Mouse (Mus musculus) hindbrain, embryonic 10.5 days (tissue): ENCODE data around the gene Kcnk10. TPM values are rescaled to one million over a fixed set of nuclear protein-coding genes. Genes with fewer than 3 reads are reported as not detected.

ENCODE experiments used
- DNase-seq: peaks from one replicate; pipeline ENCODE4 v3.0.0-alpha.2; 2017; ENCODE audit warnings: low spot score
- H3K27ac ChIP-seq: fragments of 300-500 bp; sonication (generic); 2 replicates; pipeline ENCODE4 v1.5.1; 2016; ENCODE audit warnings: mild to moderate bottlenecking, moderate library complexity
- H3K27me3 ChIP-seq: fragments of 300-500 bp; sonication (generic); 2 replicates; pipeline ENCODE4 v1.6.1; 2016; ENCODE audit warnings: mild to moderate bottlenecking; ENCODE audit not compliant: poor library complexity, insufficient read depth, severe bottlenecking
- H3K36me3 ChIP-seq: fragments of 300-500 bp; sonication (generic); 2 replicates; pipeline ENCODE4 v1.6.1; 2016; ENCODE audit warnings: mild to moderate bottlenecking, moderate library complexity
- H3K4me1 ChIP-seq: fragments of 300-500 bp; sonication (generic); replicated peaks from 2 replicates; pipeline ENCODE4 v1.6.1; 2016; ENCODE audit warnings: mild to moderate bottlenecking
- H3K4me3 ChIP-seq: fragments of 300-500 bp; sonication (generic); 2 replicates; pipeline ENCODE4 v1.5.1; 2016; ENCODE audit warnings: mild to moderate bottlenecking, moderate library complexity
- H3K9me3 ChIP-seq: fragments of 300-500 bp; sonication (generic); 2 replicates; pipeline ENCODE4 v1.6.1; 2016; ENCODE audit warnings: mild to moderate bottlenecking, moderate library complexity
- whole genome bisulfite sequencing: fragments of 180-500 bp; shearing (Covaris S2); methylation state at CpG from one replicate; pipeline ENCODE4 v1.1.7; 2016; 5-methylcytosine and 5-hydroxymethylcytosine counted together
- polyA plus RNA-seq: library from polyadenylated mRNA; unstranded; fragments of >200 nt; fragmentation: Nextera tagmentation; extraction: Ambion mirVana; gene quantifications from 2 replicates; pipeline ENCODE4 v1.2.1, GENCODE M21; 2016

Gene Kcnk10
- polyA plus RNA-seq, 1 experiment from 2014 or later: 36.1 TPM

- 95% methylated on average over 4 of the region's 4 CpGs for WGBS
- Histone ChIP-seq H3K9me3 (no peaks in the 10 kb centered on the region), H3K27me3 (no peaks in the 10 kb centered on the region), H3K27ac (no peak overlapping the region), H3K36me3 (peaks cover 8% of the 10 kb centered on the region; the same call in 1 of the 2 replicates), H3K4me1 (no peaks in the 10 kb centered on the region), H3K4me3 (no peak overlapping the region)
- no peak for DNase-seq
These were observed 110.3 kb downstream of the Kcnk10 start for GRCm38 (mm10) chr12:98467793-98468192.

- Histone ChIP-seq H3K9me3 (no peaks in the 10 kb centered on the region), H3K27me3 (no peaks in the 10 kb centered on the region), H3K27ac (no peak overlapping the region), H3K4me1 (no peaks in the 10 kb centered on the region), H3K4me3 (no peak overlapping the region), H3K36me3 (peaks cover 6% of the 10 kb centered on the region; the same call in 1 of the 2 replicates)
- peak; percentile 21 for DNase-seq
- 47% methylated on average over 3 of the region's 3 CpGs for WGBS
These were observed 118.2 kb downstream of the Kcnk10 start for GRCm38 (mm10) chr12:98459889-98460288.

DNA sequence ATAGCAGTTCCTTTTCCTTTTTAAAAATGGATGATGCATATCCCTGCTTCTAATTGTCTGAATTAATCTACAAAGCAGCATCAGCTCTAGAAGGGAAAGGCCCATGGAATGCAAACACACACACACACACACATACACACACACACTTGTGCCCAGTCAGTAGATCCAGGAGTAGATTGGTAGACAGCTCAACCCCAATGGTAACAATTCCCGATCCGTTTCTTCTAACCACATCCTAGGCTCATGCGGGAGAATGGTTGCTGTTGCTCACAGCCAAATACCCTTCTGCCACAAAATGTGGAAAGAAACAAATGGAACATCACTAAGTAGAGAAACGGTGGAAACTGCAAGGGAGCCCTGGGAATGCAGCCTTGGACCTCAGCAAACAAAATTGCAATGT lies 119.2 kb downstream of the Kcnk10 start:
- Histone ChIP-seq H3K4me1 (no peaks in the 10 kb centered on the region), H3K36me3 (peaks cover 7% of the 10 kb centered on the region), H3K27me3 (no peaks in the 10 kb centered on the region), H3K9me3 (no peaks in the 10 kb centered on the region), H3K27ac (no peak overlapping the region), H3K4me3 (no peak overlapping the region)
- WGBS: 86% methylated on average over 4 of the region's 4 CpGs
- no peak for DNase-seq

- no peaks in the 10 kb centered on the region for H3K27me3 ChIP-seq
- H3K9me3 ChIP-seq: no peaks in the 10 kb centered on the region
- 87% methylated on average over 5 of the region's 5 CpGs for WGBS
- DNase-seq: no peak
- H3K4me3 ChIP-seq: no peak overlapping the region
- no peaks in the 10 kb centered on the region for H3K4me1 ChIP-seq
- H3K27ac ChIP-seq: no peak overlapping the region
- peaks cover 12% of the 10 kb centered on the region for H3K36me3 ChIP-seq
These were observed 119.6 kb downstream of the Kcnk10 start for GRCm38 (mm10) chr12:98458516-98458915.

DNA sequence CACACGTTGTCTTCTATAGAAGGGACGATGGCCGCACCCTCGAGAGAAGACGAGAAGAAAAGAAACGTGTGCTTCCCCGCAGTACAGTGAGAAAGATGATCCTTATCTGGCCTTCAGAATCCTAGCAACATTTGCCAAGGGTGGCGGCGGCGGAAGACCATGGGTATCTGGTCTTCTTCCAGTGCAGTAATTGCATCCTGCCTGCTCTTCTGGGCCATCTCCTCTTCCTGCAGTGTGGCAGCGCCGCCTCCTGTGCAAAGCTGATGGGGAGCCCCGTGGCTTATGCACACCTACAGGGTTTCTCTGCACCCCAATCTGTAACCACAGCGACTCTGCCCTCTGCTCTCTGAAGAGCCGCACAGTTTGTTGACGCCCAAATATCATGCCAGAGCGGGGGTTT lies 124.9 kb downstream of the Kcnk10 start:
- 89% methylated on average over 17 of the region's 17 CpGs for WGBS
- no peak overlapping the region for H3K4me3 ChIP-seq
- H3K4me1 ChIP-seq: no peaks in the 10 kb centered on the region
- no peaks in the 10 kb centered on the region for H3K9me3 ChIP-seq
- H3K36me3 ChIP-seq: peaks cover 20% of the 10 kb centered on the region
- H3K27ac ChIP-seq: no peak overlapping the region
- DNase-seq: no peak
- H3K27me3 ChIP-seq: no peaks in the 10 kb centered on the region

- no peaks in the 10 kb centered on the region for H3K27me3 ChIP-seq
- no peak overlapping the region for H3K4me3 ChIP-seq
- H3K4me1 ChIP-seq: peaks cover 1% of the 10 kb centered on the region
- H3K27ac ChIP-seq: no peak overlapping the region
- no peak for DNase-seq
- H3K9me3 ChIP-seq: no peaks in the 10 kb centered on the region
- WGBS: 88% methylated on average over 7 of the region's 7 CpGs
- H3K36me3 ChIP-seq: peaks cover 20% of the 10 kb centered on the region
These were observed 125.5 kb downstream of the Kcnk10 start for GRCm38 (mm10) chr12:98452646-98453045.

DNA sequence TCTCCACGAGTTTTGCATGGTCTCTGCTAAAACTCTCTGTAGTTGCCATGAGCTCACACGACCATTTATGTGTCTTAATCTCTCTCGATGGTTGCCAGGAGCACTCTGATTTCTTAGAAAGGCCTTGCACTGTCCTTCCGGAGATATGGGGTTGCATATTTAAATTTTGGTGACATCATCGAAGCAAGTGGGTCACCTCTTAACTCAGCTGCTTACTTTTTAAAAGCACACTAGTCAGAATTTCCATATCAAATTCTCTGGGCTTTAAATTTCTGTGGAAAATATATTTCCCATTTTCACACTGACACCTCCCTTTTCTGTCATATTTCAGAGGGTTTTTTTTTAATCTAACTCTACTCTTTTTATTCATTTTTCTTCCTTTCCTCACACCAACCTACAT lies 132.5 kb downstream of the Kcnk10 start:
- 85% methylated on average over 5 of the region's 5 CpGs for WGBS
- Histone ChIP-seq H3K4me1 (peaks cover 4% of the 10 kb centered on the region), H3K27ac (no peak overlapping the region), H3K4me3 (no peak overlapping the region), H3K36me3 (peaks cover 8% of the 10 kb centered on the region), H3K9me3 (no peaks in the 10 kb centered on the region), H3K27me3 (no peaks in the 10 kb centered on the region)
- DNase-seq: no peak

- DNase-seq: no peak
- WGBS: 89% methylated on average over 5 of the region's 5 CpGs
- peaks cover 13% of the 10 kb centered on the region for H3K36me3 ChIP-seq
- no peaks in the 10 kb centered on the region for H3K27me3 ChIP-seq
- no peaks in the 10 kb centered on the region for H3K9me3 ChIP-seq
- peaks cover 4% of the 10 kb centered on the region for H3K4me1 ChIP-seq
- no peak overlapping the region for H3K27ac ChIP-seq
- H3K4me3 ChIP-seq: no peak overlapping the region
These were observed 133.2 kb downstream of the Kcnk10 start for GRCm38 (mm10) chr12:98444860-98445259.

- WGBS: 88% methylated on average over 3 of the region's 3 CpGs
- no peak for DNase-seq
- H3K27me3 ChIP-seq: no peaks in the 10 kb centered on the region
- peaks cover 4% of the 10 kb centered on the region for H3K4me1 ChIP-seq
- no peak overlapping the region for H3K27ac ChIP-seq
- peaks cover 23% of the 10 kb centered on the region for H3K36me3 ChIP-seq
- H3K4me3 ChIP-seq: no peak overlapping the region
- H3K9me3 ChIP-seq: no peaks in the 10 kb centered on the region
These were observed 134.4 kb downstream of the Kcnk10 start for GRCm38 (mm10) chr12:98443754-98444153.

DNA sequence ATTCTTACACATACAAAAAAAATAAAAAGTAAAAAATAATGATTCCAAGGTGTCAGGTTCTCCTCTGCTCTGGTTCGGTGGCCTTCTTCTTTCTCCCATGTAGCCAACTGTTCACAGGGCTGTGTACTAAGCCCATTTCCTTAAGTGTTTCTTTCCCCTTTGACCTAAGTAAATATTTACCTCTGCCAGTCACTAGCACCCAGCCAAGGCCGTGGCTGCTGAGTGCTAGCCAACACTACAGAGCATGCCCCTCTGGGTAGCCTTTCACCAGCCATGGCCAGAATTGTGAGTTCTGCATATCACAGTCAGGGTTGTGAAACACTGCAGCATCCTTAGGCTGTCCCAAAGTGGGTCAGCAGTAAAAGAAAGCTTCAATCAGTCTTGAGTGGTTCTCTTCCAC lies 140.0 kb downstream of the Kcnk10 start:
- Histone ChIP-seq H3K9me3 (no peaks in the 10 kb centered on the region), H3K27ac (no peak overlapping the region), H3K36me3 (peaks cover 69% of the 10 kb centered on the region), H3K4me3 (no peak overlapping the region), H3K4me1 (no peaks in the 10 kb centered on the region), H3K27me3 (no peaks in the 10 kb centered on the region)
- WGBS: 61% methylated on average over 2 of the region's 2 CpGs
- no peak for DNase-seq

DNA sequence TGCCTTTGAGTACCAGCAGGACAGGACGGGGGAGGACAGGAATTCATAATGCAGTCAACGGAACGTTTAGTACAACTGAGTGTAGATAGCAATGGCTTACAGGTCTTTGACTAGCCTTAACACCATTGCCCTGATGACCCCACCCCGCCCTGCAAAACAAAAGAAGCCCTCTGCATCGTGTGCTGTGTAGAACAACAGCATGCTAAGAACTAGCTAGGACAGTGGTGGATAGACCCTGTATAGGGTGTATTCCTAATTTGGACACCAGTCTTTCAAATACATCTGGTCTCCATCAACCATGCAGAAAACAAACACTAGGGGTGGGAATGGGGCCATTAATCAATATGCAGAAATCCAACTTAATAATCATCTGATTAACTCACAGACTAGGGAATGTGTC lies 147.4 kb downstream of the Kcnk10 start:
- WGBS: 86% methylated on average over 5 of the region's 5 CpGs
- Histone ChIP-seq H3K4me3 (no peak overlapping the region), H3K36me3 (peaks cover 32% of the 10 kb centered on the region), H3K27me3 (no peaks in the 10 kb centered on the region), H3K27ac (no peak overlapping the region), H3K9me3 (no peaks in the 10 kb centered on the region), H3K4me1 (no peaks in the 10 kb centered on the region)
- DNase-seq: no peak

DNA sequence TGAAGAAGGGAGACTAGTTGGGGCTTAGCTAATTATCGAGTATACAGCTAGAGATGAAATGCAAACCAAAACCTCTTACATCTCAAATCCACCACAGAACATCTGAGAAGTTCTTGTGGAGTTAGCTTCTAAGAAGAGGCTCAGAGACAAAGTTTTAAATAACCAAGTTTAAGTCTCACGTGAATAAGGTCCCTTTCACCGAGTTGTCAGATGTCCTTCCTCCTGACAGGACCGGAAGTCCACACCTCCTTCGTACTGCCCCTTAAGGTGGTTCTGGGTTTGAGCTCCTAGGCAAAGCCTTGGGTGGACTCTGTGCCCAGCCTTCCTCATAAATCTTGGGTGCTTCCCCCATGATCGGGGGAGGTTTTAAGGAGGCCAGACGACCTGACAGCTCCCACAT lies 156.8 kb downstream of the Kcnk10 start:
- Histone ChIP-seq H3K9me3 (no peaks in the 10 kb centered on the region), H3K36me3 (no peaks in the 10 kb centered on the region), H3K4me1 (peaks cover 7% of the 10 kb centered on the region), H3K27me3 (no peaks in the 10 kb centered on the region), H3K27ac (no peak overlapping the region), H3K4me3 (no peak overlapping the region)
- no peak for DNase-seq
- WGBS: 81% methylated on average over 7 of the region's 7 CpGs

DNA sequence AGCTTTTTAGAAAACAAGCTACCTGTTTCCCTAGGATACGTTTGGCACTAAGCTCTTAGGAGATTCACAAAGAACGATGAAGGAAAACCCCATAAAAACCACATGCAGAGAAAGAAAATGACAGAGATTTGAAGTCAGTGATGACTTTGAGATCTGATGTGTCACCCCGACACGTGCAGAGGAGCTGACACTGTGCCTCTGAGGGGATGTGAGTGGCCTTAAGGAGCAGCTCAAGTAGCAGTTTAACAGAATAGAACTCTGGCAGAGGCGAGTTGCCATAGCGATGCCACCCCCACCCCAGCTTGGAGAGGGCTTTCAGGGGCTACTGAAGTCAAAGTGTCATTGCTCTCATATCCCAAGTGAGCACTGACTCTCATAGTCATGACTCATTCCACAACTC lies 158.3 kb downstream of the Kcnk10 start:
- no peaks in the 10 kb centered on the region for H3K36me3 ChIP-seq
- 59% methylated on average over 6 of the region's 6 CpGs for WGBS

GRCm38 (mm10) chr12:98409580-98409979 lies 168.5 kb downstream of the Kcnk10 start:
- H3K4me1 ChIP-seq: peaks cover 29% of the 10 kb centered on the region
- 59% methylated on average over 2 of the region's 2 CpGs for WGBS
- H3K36me3 ChIP-seq: no peaks in the 10 kb centered on the region
- DNase-seq: no peak
- no peak overlapping the region for H3K4me3 ChIP-seq
- H3K27ac ChIP-seq: no peak overlapping the region
- H3K27me3 ChIP-seq: no peaks in the 10 kb centered on the region
- no peaks in the 10 kb centered on the region for H3K9me3 ChIP-seq

More for the DNA sequence above, 158.3 kb downstream of the Kcnk10 start:
- Histone ChIP-seq H3K4me3 (no peak overlapping the region), H3K27me3 (no peaks in the 10 kb centered on the region), H3K27ac (no peak overlapping the region), H3K9me3 (no peaks in the 10 kb centered on the region), H3K4me1 (peaks cover 7% of the 10 kb centered on the region)
- no peak for DNase-seq
